Mouse (Mus musculus): ENCODE measurements at regions not wholly inside any gene's neighbourhood (a gene's known extent, or its start where the extent isn't known, plus 50 kb on each side); places are given as distances from the start of the nearest gene placed in this dataset.
A peak's percentile ranks its signal among the peaks of the same experiment; 100 is the strongest.

- Histone ChIP-seq H3K4me2 (replicated peaks; ENCODE audit: low read depth, low read length) (no peak overlapping the region), H3K9me3 (ENCODE audit: low read length) (no peaks in the 10 kb centered on the region), H3K4me3 (ENCODE audit: low read length) (no peak overlapping the region), H3K9ac (replicated peaks; ENCODE audit: low read length) (no peak overlapping the region), H3K27me3 (ENCODE audit: insufficient read depth, low read length) (no peaks in the 10 kb centered on the region), H3K4me1 (ENCODE audit: insufficient read depth, low read length) (peaks cover 3% of the 10 kb centered on the region; the same call in 1 of the 2 replicates), H3K27ac (ENCODE audit: low read length) (no peak overlapping the region), H3K36me3 (ENCODE audit: insufficient read depth, low read length) (no peaks in the 10 kb centered on the region)
- WGBS = 71% methylated on average over 5 of the region's 5 CpGs
- ATAC-seq (ENCODE audit: low FRiP score, low TSS enrichment) = no peak
Observed at GRCm38 (mm10) chr17:51321025-51321424, 141.9 kb upstream of the Tbc1d5 start.

DNA sequence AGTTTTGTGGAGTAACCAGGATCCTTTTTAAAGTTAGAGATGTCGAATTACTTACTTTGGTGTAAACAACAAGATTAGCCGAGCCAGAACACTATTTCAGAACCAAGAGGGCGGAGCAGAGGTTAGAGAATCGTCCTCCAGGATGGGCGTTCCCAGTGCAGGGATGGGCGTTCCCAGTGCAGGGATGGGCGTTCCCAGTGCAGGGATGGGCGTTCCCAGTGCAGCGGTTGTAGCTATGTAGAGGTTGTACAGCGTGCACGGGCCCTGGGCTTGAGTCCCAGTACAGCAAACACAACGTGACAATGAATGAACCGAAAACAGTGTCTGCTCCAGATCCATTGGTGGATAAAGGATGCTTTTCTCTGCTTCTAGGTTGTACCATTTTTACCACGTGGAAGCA is 125.8 kb upstream of the Tbc1d5 start:
- Histone ChIP-seq H3K4me1 (ENCODE audit: insufficient read depth, low read length) (no peaks in the 10 kb centered on the region), H3K4me2 (replicated peaks; ENCODE audit: low read depth, low read length) (peak overlapping the region; percentile 26), H3K36me3 (ENCODE audit: insufficient read depth, low read length) (no peaks in the 10 kb centered on the region), H3K27ac (ENCODE audit: low read length) (no peak overlapping the region), H3K4me3 (ENCODE audit: low read length) (no peak overlapping the region), H3K9ac (replicated peaks; ENCODE audit: low read length) (no peak overlapping the region), H3K9me3 (ENCODE audit: low read length) (no peaks in the 10 kb centered on the region), H3K27me3 (ENCODE audit: insufficient read depth, low read length) (no peaks in the 10 kb centered on the region)
- peak; percentile 82 for ATAC-seq (ENCODE audit: low FRiP score, low TSS enrichment)
- 45% methylated on average over 14 of the region's 14 CpGs for WGBS

- Histone ChIP-seq H3K36me3 (ENCODE audit: insufficient read depth, low read length) (no peaks in the 10 kb centered on the region), H3K4me2 (replicated peaks; ENCODE audit: low read depth, low read length) (no peak overlapping the region), H3K4me3 (ENCODE audit: low read length) (no peak overlapping the region), H3K27me3 (ENCODE audit: insufficient read depth, low read length) (no peaks in the 10 kb centered on the region), H3K27ac (ENCODE audit: low read length) (no peak overlapping the region), H3K4me1 (ENCODE audit: insufficient read depth, low read length) (no peaks in the 10 kb centered on the region), H3K9ac (replicated peaks; ENCODE audit: low read length) (no peak overlapping the region), H3K9me3 (ENCODE audit: low read length) (no peaks in the 10 kb centered on the region)
- 83% methylated on average over 1 of the region's 1 CpGs for WGBS
- no peak for ATAC-seq (ENCODE audit: low FRiP score, low TSS enrichment)
Observed at GRCm38 (mm10) chr17:51290741-51291140, 111.6 kb upstream of the Tbc1d5 start.

- Histone ChIP-seq H3K9ac (replicated peaks; ENCODE audit: low read length) (no peak overlapping the region), H3K36me3 (ENCODE audit: insufficient read depth, low read length) (no peaks in the 10 kb centered on the region), H3K4me2 (replicated peaks; ENCODE audit: low read depth, low read length) (no peak overlapping the region), H3K9me3 (ENCODE audit: low read length) (no peaks in the 10 kb centered on the region), H3K27me3 (ENCODE audit: insufficient read depth, low read length) (no peaks in the 10 kb centered on the region), H3K4me3 (ENCODE audit: low read length) (no peak overlapping the region), H3K27ac (ENCODE audit: low read length) (no peak overlapping the region), H3K4me1 (ENCODE audit: insufficient read depth, low read length) (no peaks in the 10 kb centered on the region)
- no peak for ATAC-seq (ENCODE audit: low FRiP score, low TSS enrichment)
- WGBS = 87% methylated on average over 7 of the region's 7 CpGs
Observed at GRCm38 (mm10) chr17:51288751-51289150, 109.6 kb upstream of the Tbc1d5 start.

GRCm38 (mm10) chr17:51287878-51288277 is 108.7 kb upstream of the Tbc1d5 start:
- no peak overlapping the region for H3K4me2 ChIP-seq (replicated peaks; ENCODE audit: low read depth, low read length)
- H3K36me3 ChIP-seq (ENCODE audit: insufficient read depth, low read length) = no peaks in the 10 kb centered on the region
- ATAC-seq (ENCODE audit: low FRiP score, low TSS enrichment) = no peak
- 77% methylated on average over 8 of the region's 8 CpGs for WGBS
- no peak overlapping the region for H3K9ac ChIP-seq (replicated peaks; ENCODE audit: low read length)
- H3K27me3 ChIP-seq (ENCODE audit: insufficient read depth, low read length) = no peaks in the 10 kb centered on the region
- no peak overlapping the region for H3K4me3 ChIP-seq (ENCODE audit: low read length)
- H3K4me1 ChIP-seq (ENCODE audit: insufficient read depth, low read length) = no peaks in the 10 kb centered on the region
- H3K9me3 ChIP-seq (ENCODE audit: low read length) = no peaks in the 10 kb centered on the region
- H3K27ac ChIP-seq (ENCODE audit: low read length) = no peak overlapping the region

DNA sequence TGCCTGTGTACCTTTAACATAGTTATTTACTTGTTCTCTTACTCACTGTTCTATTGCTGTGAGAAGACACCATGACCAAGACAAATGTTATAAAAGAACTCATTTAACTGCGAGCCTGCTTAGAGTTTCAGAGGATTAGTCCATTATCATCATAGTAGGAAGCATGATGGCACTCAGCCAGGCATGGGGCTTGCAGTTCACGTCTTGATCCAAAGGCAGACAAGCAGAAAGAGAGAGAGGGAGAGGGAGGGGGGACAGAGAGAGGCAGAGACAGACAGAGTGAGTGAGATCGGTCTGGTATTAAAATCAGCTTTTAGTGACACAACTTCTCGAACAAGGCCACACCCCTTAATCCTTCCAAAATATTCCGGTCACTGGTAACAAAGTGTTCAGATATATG is 106.2 kb upstream of the Tbc1d5 start:
- H3K4me3 ChIP-seq (ENCODE audit: low read length) = no peak overlapping the region
- WGBS = 76% methylated on average over 5 of the region's 5 CpGs
- no peak overlapping the region for H3K27ac ChIP-seq (ENCODE audit: low read length)
- no peak overlapping the region for H3K4me2 ChIP-seq (replicated peaks; ENCODE audit: low read depth, low read length)
- no peak overlapping the region for H3K9ac ChIP-seq (replicated peaks; ENCODE audit: low read length)
- H3K27me3 ChIP-seq (ENCODE audit: insufficient read depth, low read length) = no peaks in the 10 kb centered on the region
- H3K4me1 ChIP-seq (ENCODE audit: insufficient read depth, low read length) = no peaks in the 10 kb centered on the region
- no peaks in the 10 kb centered on the region for H3K9me3 ChIP-seq (ENCODE audit: low read length)
- no peaks in the 10 kb centered on the region for H3K36me3 ChIP-seq (ENCODE audit: insufficient read depth, low read length)
- no peak for ATAC-seq (ENCODE audit: low FRiP score, low TSS enrichment)

DNA sequence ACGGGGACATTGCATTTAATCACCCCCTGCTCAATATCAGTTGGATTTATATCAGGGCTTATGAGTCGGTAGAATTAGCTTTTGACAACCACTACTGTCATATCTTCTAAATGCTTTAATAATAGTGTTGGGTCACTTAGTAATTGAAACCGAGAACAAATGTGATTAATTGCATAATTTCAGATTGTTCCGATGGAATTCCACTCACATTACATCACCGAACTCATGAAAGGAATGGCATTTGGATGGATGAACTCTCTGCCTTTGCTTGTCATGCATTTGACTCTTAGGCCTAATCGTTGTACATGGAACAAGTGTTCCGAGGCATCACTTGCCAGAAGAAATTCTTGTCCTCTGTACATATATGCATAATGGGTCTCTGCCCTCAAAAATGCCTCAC is 99.6 kb upstream of the Tbc1d5 start:
- Histone ChIP-seq H3K4me1 (ENCODE audit: insufficient read depth, low read length) (no peaks in the 10 kb centered on the region), H3K4me3 (ENCODE audit: low read length) (no peak overlapping the region), H3K27me3 (ENCODE audit: insufficient read depth, low read length) (no peaks in the 10 kb centered on the region), H3K9ac (replicated peaks; ENCODE audit: low read length) (no peak overlapping the region), H3K9me3 (ENCODE audit: low read length) (no peaks in the 10 kb centered on the region), H3K36me3 (ENCODE audit: insufficient read depth, low read length) (no peaks in the 10 kb centered on the region), H3K4me2 (replicated peaks; ENCODE audit: low read depth, low read length) (no peak overlapping the region), H3K27ac (ENCODE audit: low read length) (no peak overlapping the region)
- WGBS = 69% methylated on average over 7 of the region's 7 CpGs
- ATAC-seq (ENCODE audit: low FRiP score, low TSS enrichment) = no peak

- H3K9ac ChIP-seq (replicated peaks; ENCODE audit: low read length) = no peak overlapping the region
- H3K4me1 ChIP-seq (ENCODE audit: insufficient read depth, low read length) = no peaks in the 10 kb centered on the region
- no peaks in the 10 kb centered on the region for H3K27me3 ChIP-seq (ENCODE audit: insufficient read depth, low read length)
- no peak overlapping the region for H3K4me2 ChIP-seq (replicated peaks; ENCODE audit: low read depth, low read length)
- no peak for ATAC-seq (ENCODE audit: low FRiP score, low TSS enrichment)
- 72% methylated on average over 2 of the region's 2 CpGs for WGBS
- no peaks in the 10 kb centered on the region for H3K9me3 ChIP-seq (ENCODE audit: low read length)
- H3K27ac ChIP-seq (ENCODE audit: low read length) = no peak overlapping the region
- no peaks in the 10 kb centered on the region for H3K36me3 ChIP-seq (ENCODE audit: insufficient read depth, low read length)
- H3K4me3 ChIP-seq (ENCODE audit: low read length) = no peak overlapping the region
Observed at GRCm38 (mm10) chr17:51278094-51278493, 98.9 kb upstream of the Tbc1d5 start.

DNA sequence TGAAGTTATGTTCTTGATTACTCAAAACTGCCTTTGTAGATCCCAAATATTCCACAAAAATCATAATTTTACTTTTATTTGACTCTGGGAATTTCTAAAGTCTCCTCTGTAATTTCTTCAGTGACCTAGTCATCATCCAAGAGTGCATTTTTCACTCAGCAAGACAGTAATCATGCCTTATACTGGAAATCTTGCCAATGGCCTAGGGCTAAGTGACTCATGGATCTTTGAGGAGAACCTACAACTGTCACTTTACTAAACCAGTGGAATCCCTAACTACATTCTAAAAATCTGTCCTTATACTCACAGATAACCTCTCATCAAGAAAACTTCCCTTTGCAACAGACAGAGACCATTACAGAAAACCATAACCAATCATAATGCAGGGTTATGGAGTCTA is 98.0 kb upstream of the Tbc1d5 start:
- Histone ChIP-seq H3K4me2 (replicated peaks; ENCODE audit: low read depth, low read length) (no peak overlapping the region), H3K9ac (replicated peaks; ENCODE audit: low read length) (no peak overlapping the region), H3K4me1 (ENCODE audit: insufficient read depth, low read length) (no peaks in the 10 kb centered on the region), H3K36me3 (ENCODE audit: insufficient read depth, low read length) (no peaks in the 10 kb centered on the region), H3K4me3 (ENCODE audit: low read length) (no peak overlapping the region), H3K27ac (ENCODE audit: low read length) (no peak overlapping the region), H3K9me3 (ENCODE audit: low read length) (no peaks in the 10 kb centered on the region), H3K27me3 (ENCODE audit: insufficient read depth, low read length) (no peaks in the 10 kb centered on the region)
- no peak for ATAC-seq (ENCODE audit: low FRiP score, low TSS enrichment)

GRCm38 (mm10) chr17:51272025-51272424 is 92.9 kb upstream of the Tbc1d5 start:
- 78% methylated on average over 1 of the region's 1 CpGs for WGBS
- Histone ChIP-seq H3K4me3 (ENCODE audit: low read length) (no peak overlapping the region), H3K9ac (replicated peaks; ENCODE audit: low read length) (no peak overlapping the region), H3K36me3 (ENCODE audit: insufficient read depth, low read length) (no peaks in the 10 kb centered on the region), H3K27me3 (ENCODE audit: insufficient read depth, low read length) (no peaks in the 10 kb centered on the region), H3K4me2 (replicated peaks; ENCODE audit: low read depth, low read length) (no peak overlapping the region), H3K9me3 (ENCODE audit: low read length) (no peaks in the 10 kb centered on the region), H3K4me1 (ENCODE audit: insufficient read depth, low read length) (no peaks in the 10 kb centered on the region), H3K27ac (ENCODE audit: low read length) (no peak overlapping the region)
- no peak for ATAC-seq (ENCODE audit: low FRiP score, low TSS enrichment)

DNA sequence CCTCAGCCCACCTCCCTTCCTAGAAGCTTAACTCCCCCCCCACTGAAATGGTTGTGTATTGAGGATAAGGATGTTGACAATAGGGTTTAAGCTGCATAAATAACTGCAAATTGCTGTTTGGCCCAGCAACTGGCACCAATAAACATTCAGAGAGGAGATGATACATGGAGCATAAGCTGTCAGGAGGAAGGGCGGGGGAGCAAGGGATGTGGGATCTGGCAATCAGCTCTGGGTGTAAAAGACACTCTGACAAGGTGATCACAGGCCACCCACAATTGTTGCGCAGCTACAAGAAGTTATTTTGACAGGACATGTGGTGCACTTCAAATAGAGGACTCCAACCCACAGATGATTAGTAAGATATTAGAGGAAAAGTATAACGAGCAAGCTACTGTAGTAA is 83.8 kb upstream of the Tbc1d5 start:
- Histone ChIP-seq H3K4me2 (replicated peaks; ENCODE audit: low read depth, low read length) (no peak overlapping the region), H3K9ac (replicated peaks; ENCODE audit: low read length) (no peak overlapping the region), H3K4me3 (ENCODE audit: low read length) (no peak overlapping the region), H3K9me3 (ENCODE audit: low read length) (no peaks in the 10 kb centered on the region), H3K27ac (ENCODE audit: low read length) (no peak overlapping the region), H3K27me3 (ENCODE audit: insufficient read depth, low read length) (no peaks in the 10 kb centered on the region), H3K36me3 (ENCODE audit: insufficient read depth, low read length) (no peaks in the 10 kb centered on the region), H3K4me1 (ENCODE audit: insufficient read depth, low read length) (no peaks in the 10 kb centered on the region)
- ATAC-seq (ENCODE audit: low FRiP score, low TSS enrichment) = no peak
- 72% methylated on average over 3 of the region's 3 CpGs for WGBS

All from kidney, embryonic 16.5 days (tissue).